Comparison of ENCODE assay signal across 8 mouse cellular contexts in genomic region chr11:22003341-22003981, GRCm38 (mm10). TPM values are rescaled to one million over a fixed set of nuclear protein-coding genes. Genes with fewer than 3 reads are reported as not detected.
DNase-seq lines count a peak whose midpoint lies in the region; ATAC-seq and TF ChIP-seq lines count a peak whose summit lies in the region.
"Had no signal": no experiment of that assay in that cellular context is flagged by ENCODE, and none has a peak within 500 bp of the region (broad histone marks: within the 10 kb centered on the region; RNA-seq: fewer than 3 reads in every experiment).

No protein-coding gene starts in this region.

- peak; percentile 20 to 23 for DNase-seq in left cerebral cortex, postnatal 25 days (ENCODE audit: low spot score in 2 of 2)
- no peak for DNase-seq in left cerebral cortex, postnatal 14 days (ENCODE audit: low spot score in 2 of 2)
- DNase-seq in forebrain, embryonic 14.5 days (ENCODE audit: low spot score), result no peak
- no peak for DNase-seq in hindbrain, postnatal 0 days (ENCODE audit: low spot score)
- DNase-seq in thymus, adult 18-20 months, result no peak

- H3K9ac ChIP-seq in forebrain, embryonic 14.5 days (ENCODE audit: low read length), result peak overlapping the region; percentile 93
- no peak overlapping the region for H3K9ac ChIP-seq in hindbrain, postnatal 0 days (replicated peaks; ENCODE audit: low read length)

- intact Hi-C loops in left cerebral cortex, postnatal 25 days (cut with DNase I), result loop anchor here (5.0 kb wide), 1 partner anchor 194 kb away; no protein-coding TSS in a partner anchor
- intact Hi-C loops in left cerebral cortex, postnatal 14 days (cut with DNase I), result loop anchor here (5.0 kb wide), 2 partner anchors 199 to 336 kb away; no protein-coding TSS in a partner anchor

- under 1% methylated on average over 31 of the region's 31 CpGs for WGBS in forebrain, embryonic 14.5 days
- 3% methylated on average over 31 of the region's 31 CpGs for WGBS in hindbrain, postnatal 0 days

- peak overlapping the region; percentile 82 for H3K4me2 ChIP-seq in forebrain, embryonic 14.5 days (ENCODE audit: low read length)
- H3K4me2 ChIP-seq in hindbrain, postnatal 0 days (ENCODE audit: low read depth, low read length), result peak overlapping the region; percentile 59

- peaks cover 26% of the 10 kb centered on the region for H3K27me3 ChIP-seq in forebrain, embryonic 14.5 days (replicated peaks; ENCODE audit: control insufficient read depth, insufficient read depth, low read length)
- peaks cover 71% of the 10 kb centered on the region for H3K27me3 ChIP-seq in hindbrain, postnatal 0 days (ENCODE audit: insufficient read depth, low read length)

- TF ChIP-seq CTCF in hindbrain, postnatal 0 days (IDR thresholded peaks at IDR 0.05; ENCODE audit: low read depth), result no peak

- no peaks in the 10 kb centered on the region for H3K36me3 ChIP-seq in forebrain, embryonic 14.5 days (ENCODE audit: control insufficient read depth, insufficient read depth, low read length)
- H3K36me3 ChIP-seq in hindbrain, postnatal 0 days (ENCODE audit: insufficient read depth, low read length), result no peaks in the 10 kb centered on the region

- no peaks in the 10 kb centered on the region for H3K9me3 ChIP-seq in forebrain, embryonic 14.5 days (replicated peaks; ENCODE audit: control insufficient read depth, low read length)
- no peaks in the 10 kb centered on the region for H3K9me3 ChIP-seq in hindbrain, postnatal 0 days (ENCODE audit: low read length)

- H3K4me1 ChIP-seq in brown adipose tissue, adult 24 weeks (ENCODE audit: control insufficient read depth, insufficient read depth, insufficient read length, low read length), result no peaks in the 10 kb centered on the region
- peaks cover 22% of the 10 kb centered on the region for H3K4me1 ChIP-seq in forebrain, embryonic 14.5 days (ENCODE audit: control insufficient read depth, insufficient read depth, low read length)
- peaks cover 6% of the 10 kb centered on the region; the same call in 1 of the 2 replicates for H3K4me1 ChIP-seq in hindbrain, postnatal 0 days (ENCODE audit: insufficient read depth, low read length)

- ATAC-seq in forebrain, embryonic 14.5 days, result no peak
- ATAC-seq in hindbrain, postnatal 0 days, result no peak
- 0 out of 2 replicates have a peak, but pooled peaks have one; percentile 13 for ATAC-seq in megakaryocyte, adult 5-6 weeks (ENCODE audit: poor library complexity, severe bottlenecking)

- H3K27ac ChIP-seq in brown adipose tissue, adult 24 weeks (replicated peaks; ENCODE audit: low read depth, low read length), result no peak overlapping the region
- H3K27ac ChIP-seq in forebrain, embryonic 14.5 days (ENCODE audit: low read depth, low read length), result peak overlapping the region; percentile 96
- no peak overlapping the region for H3K27ac ChIP-seq in hindbrain, postnatal 0 days

- H3K4me3 ChIP-seq in brown adipose tissue, adult 24 weeks (ENCODE audit: insufficient read depth, low read depth, low read length), result peak overlapping the region; percentile 29; the same call in 1 of the 2 replicates
- H3K4me3 ChIP-seq in forebrain, embryonic 14.5 days (ENCODE audit: low read depth, low read length), result peak overlapping the region; percentile 67
- peak overlapping the region; percentile 40 for H3K4me3 ChIP-seq in hindbrain, postnatal 0 days (ENCODE audit: low read length)

RNA-seq across cellular contexts. Expression of gene Otx1, which starts 0.8 kb away (rescaled TPM):
- 1 to 10 TPM; 6.0 to 6.3 TPM for total RNA-seq in left cerebral cortex, postnatal 25 days (2021)
- total RNA-seq in left cerebral cortex, postnatal 14 days (2021), result 1 to 10 TPM; 6.1 to 9.1 TPM
- not detected in 2 replicates for polyA plus RNA-seq in brown adipose tissue, adult 24 weeks (2012; ENCODE audit: insufficient read depth, insufficient read length, missing spikeins)
- 9.8 and 11.1 TPM in 2 replicates for polyA plus RNA-seq in forebrain, embryonic 14.5 days (2014; fragmentation: Nextera tagmentation; extraction: Ambion mirVana)
- total RNA-seq in hindbrain, postnatal 0 days (2014; rRNA removed), result 0.36 and 1.2 TPM in 2 replicates
- 0.74 and 0.86 TPM in 2 replicates for polyA plus RNA-seq in hindbrain, postnatal 0 days (2015; fragmentation: Nextera tagmentation; extraction: Ambion mirVana)
- not detected in 2 replicates for total RNA-seq in megakaryocyte, adult 5-6 weeks (2015)
- not detected in 2 replicates for total RNA-seq in megakaryocyte, adult 5-6 weeks (2017)
- polyA plus RNA-seq: spleen, adult 2 months had no signal

Comparison
In these comparisons a context has a peak if more than half of its experiments do, and no peak if none do; other contexts are left out.
1. DNase-seq: peak in left cerebral cortex, postnatal 25 days (2 of 2); none in left cerebral cortex, postnatal 14 days (0 of 2), forebrain, embryonic 14.5 days (single experiment), hindbrain, postnatal 0 days (single experiment) and thymus, adult 18-20 months (0 of 2).
2. Peak in every context shown above with its lines, with median percentiles within 50 percentile points of each other: H3K4me3 ChIP-seq.